Mouse (Mus musculus): ENCODE measurements at regions not wholly inside any gene's neighbourhood (a gene's known extent, or its start where the extent isn't known, plus 50 kb on each side); places are given as distances from the start of the nearest gene placed in this dataset.

DNA sequence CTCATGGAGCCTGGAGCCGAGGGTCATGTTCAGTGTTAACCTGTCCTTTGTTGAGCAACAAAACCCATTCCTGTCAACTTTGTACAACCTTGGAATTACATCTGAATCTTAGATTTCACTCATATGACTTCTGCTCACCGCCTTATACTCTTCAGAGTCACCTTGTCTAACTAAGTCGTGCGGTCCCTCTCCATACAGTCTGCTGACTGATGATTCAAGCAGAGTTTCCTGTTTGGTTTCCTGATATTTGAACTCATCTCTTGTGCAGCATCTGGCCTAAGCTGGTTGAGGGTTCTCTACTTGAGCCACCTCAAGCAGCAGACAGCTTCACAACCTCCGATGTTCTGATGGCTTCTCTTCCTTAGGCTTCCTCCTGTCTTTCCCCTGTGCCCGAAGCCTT is 78.3 kb upstream of the Ccn6 start:
- TF ChIP-seq EP300 (IDR thresholded peaks at IDR 0.05; ENCODE audit: low read depth) (no peak), CTCF (IDR thresholded peaks at IDR 0.05; ENCODE audit: low read depth) (no peak)

Measured in heart, postnatal 0 days (tissue).